Mouse (Mus musculus) neural tube, embryonic 13.5 days (tissue): ENCODE measurements around the gene Uck2. TPM values are rescaled to one million over a fixed set of nuclear protein-coding genes. Genes with fewer than 3 reads are reported as not detected.

Experiments used
- ATAC-seq: fragments of 200-750 bp; cut with Nextera tagmentation; 2 replicates; pipeline ENCODE4 v1.8.0; 2017; ENCODE audit warnings: low read depth, mild to moderate bottlenecking, moderate TSS enrichment, moderate library complexity
- H3K27ac ChIP-seq: fragments of 300-500 bp; sonication (generic); replicated peaks from 2 replicates; pipeline ENCODE4 v1.5.1; 2015; ENCODE audit warnings: moderate library complexity, mild to moderate bottlenecking, inconsistent platforms
- H3K27me3 ChIP-seq: fragments of 300-500 bp; sonication (generic); 2 replicates; pipeline ENCODE4 v1.6.1; 2015; ENCODE audit warnings: mild to moderate bottlenecking, inconsistent platforms
- H3K36me3 ChIP-seq: fragments of 300-500 bp; sonication (generic); 2 replicates; pipeline ENCODE4 v1.6.1; 2015; ENCODE audit warnings: mild to moderate bottlenecking, inconsistent platforms
- H3K4me1 ChIP-seq: fragments of 300-500 bp; sonication (generic); replicated peaks from 2 replicates; pipeline ENCODE4 v1.6.1; 2015; ENCODE audit warnings: inconsistent platforms
- H3K4me2 ChIP-seq: fragments of 300-500 bp; sonication (generic); 2 replicates; pipeline ENCODE4 v1.6.1; 2015; ENCODE audit warnings: inconsistent platforms, mild to moderate bottlenecking, moderate library complexity
- H3K4me3 ChIP-seq: fragments of 300-500 bp; sonication (generic); 2 replicates; pipeline ENCODE4 v1.5.1; 2015; ENCODE audit warnings: mild to moderate bottlenecking, inconsistent platforms
- H3K9ac ChIP-seq: fragments of 300-500 bp; sonication (generic); 2 replicates; pipeline ENCODE4 v1.6.1; 2015; ENCODE audit warnings: moderate library complexity, mild to moderate bottlenecking, inconsistent platforms
- H3K9me3 ChIP-seq: fragments of 300-500 bp; sonication (generic); 2 replicates; pipeline ENCODE4 v1.6.1; 2016; ENCODE audit warnings: inconsistent platforms
- WGBS: fragments of 180-500 bp; shearing (Covaris S2); methylation state at CpG from one replicate; pipeline ENCODE4 v1.1.7; 2015; 5-methylcytosine and 5-hydroxymethylcytosine counted together
- polyA plus RNA-seq: library from polyadenylated mRNA; unstranded; fragments of >200 nt; fragmentation: Nextera tagmentation; extraction: Ambion mirVana; gene quantifications from 2 replicates; pipeline ENCODE4 v1.2.1, GENCODE M21; 2015

Gene Uck2
- 66.3 and 69.0 TPM in 2 replicates for polyA plus RNA-seq

- H3K4me1 ChIP-seq = peaks cover 46% of the 10 kb centered on the region
- no peaks in the 10 kb centered on the region; the same call in 1 of the 2 replicates for H3K27me3 ChIP-seq
- peak within 1 kb of the TSS; percentile 75 for H3K4me2 ChIP-seq
- ATAC-seq = no peak
- peak within 1 kb of the TSS; percentile 68 for H3K4me3 ChIP-seq
- H3K9me3 ChIP-seq = no peaks in the 10 kb centered on the region
- no peaks in the 10 kb centered on the region for H3K36me3 ChIP-seq
- WGBS = 0% methylated on average over 2 of the region's 2 CpGs
- H3K27ac ChIP-seq = peak within 1 kb of the TSS; percentile 95
- peak within 1 kb of the TSS; percentile 88 for H3K9ac ChIP-seq
Observed at GRCm38 (mm10) chr1:167285320-167285355, at the start of gene Uck2. Gene Uck2 (minus strand): TSS chr1:167285320.

- Histone ChIP-seq H3K4me2 (no peak overlapping the region), H3K9me3 (no peaks in the 10 kb centered on the region), H3K4me3 (no peak overlapping the region), H3K27me3 (no peaks in the 10 kb centered on the region), H3K9ac (no peak overlapping the region), H3K27ac (no peak overlapping the region), H3K36me3 (peaks cover 64% of the 10 kb centered on the region), H3K4me1 (no peaks in the 10 kb centered on the region)
- no peak for ATAC-seq
- 92% methylated on average over 8 of the region's 8 CpGs for WGBS
Observed at GRCm38 (mm10) chr1:167331106-167331505, 46.0 kb upstream of the Uck2 start.

GRCm38 (mm10) chr1:167328776-167329175, 43.7 kb upstream of the Uck2 start:
- no peak for ATAC-seq
- Histone ChIP-seq H3K4me2 (no peak overlapping the region), H3K4me3 (no peak overlapping the region), H3K9ac (no peak overlapping the region), H3K4me1 (no peaks in the 10 kb centered on the region), H3K9me3 (no peaks in the 10 kb centered on the region), H3K27ac (no peak overlapping the region), H3K27me3 (no peaks in the 10 kb centered on the region), H3K36me3 (peaks cover 72% of the 10 kb centered on the region)
- 89% methylated on average over 6 of the region's 6 CpGs for WGBS

GRCm38 (mm10) chr1:167321691-167322090, 36.6 kb upstream of the Uck2 start:
- H3K27ac ChIP-seq = no peak overlapping the region
- no peak for ATAC-seq
- no peak overlapping the region for H3K4me2 ChIP-seq
- peaks cover 84% of the 10 kb centered on the region for H3K36me3 ChIP-seq
- H3K9me3 ChIP-seq = no peaks in the 10 kb centered on the region
- 96% methylated on average over 6 of the region's 6 CpGs for WGBS
- no peaks in the 10 kb centered on the region for H3K4me1 ChIP-seq
- H3K9ac ChIP-seq = no peak overlapping the region
- no peak overlapping the region for H3K4me3 ChIP-seq
- H3K27me3 ChIP-seq = no peaks in the 10 kb centered on the region

GRCm38 (mm10) chr1:167313220-167313619, 28.1 kb upstream of the Uck2 start:
- Histone ChIP-seq H3K27ac (no peak overlapping the region), H3K27me3 (no peaks in the 10 kb centered on the region), H3K9me3 (no peaks in the 10 kb centered on the region), H3K4me3 (no peak overlapping the region), H3K4me1 (peaks cover 13% of the 10 kb centered on the region), H3K4me2 (no peak overlapping the region), H3K36me3 (peaks cover 37% of the 10 kb centered on the region), H3K9ac (no peak overlapping the region)
- 88% methylated on average over 4 of the region's 4 CpGs for WGBS
- ATAC-seq = no peak

- Histone ChIP-seq H3K9me3 (no peaks in the 10 kb centered on the region), H3K4me2 (no peak overlapping the region), H3K27ac (no peak overlapping the region), H3K27me3 (no peaks in the 10 kb centered on the region), H3K9ac (no peak overlapping the region), H3K4me1 (peaks cover 16% of the 10 kb centered on the region), H3K36me3 (peaks cover 31% of the 10 kb centered on the region), H3K4me3 (no peak overlapping the region)
- ATAC-seq = no peak
Observed at GRCm38 (mm10) chr1:167312367-167312766, 27.2 kb upstream of the Uck2 start.

- H3K36me3 ChIP-seq = peaks cover 16% of the 10 kb centered on the region
- no peaks in the 10 kb centered on the region for H3K27me3 ChIP-seq
- peak within 1 kb of the TSS; percentile 68 for H3K4me3 ChIP-seq
- peak within 1 kb of the TSS; percentile 91 for H3K9ac ChIP-seq
- ATAC-seq = peak; percentile 98
- H3K9me3 ChIP-seq = no peaks in the 10 kb centered on the region
- peak within 1 kb of the TSS; percentile 78 for H3K4me2 ChIP-seq
- peak within 1 kb of the TSS; percentile 92 for H3K27ac ChIP-seq
- H3K4me1 ChIP-seq = peaks cover 16% of the 10 kb centered on the region
- WGBS = under 1% methylated on average over 82 of the region's 82 CpGs
Observed at GRCm38 (mm10) chr1:167308261-167309054, 23.3 kb upstream of the Uck2 start, which contains the start of gene Tmco1. Gene Tmco1 (plus strand): TSS chr1:167308378.

- Histone ChIP-seq H3K4me2 (peak overlapping the region; percentile 78), H3K9me3 (no peaks in the 10 kb centered on the region), H3K27ac (peak overlapping the region; percentile 92; the same call in 1 of the 2 replicates), H3K36me3 (peaks cover 9% of the 10 kb centered on the region), H3K27me3 (no peaks in the 10 kb centered on the region), H3K9ac (peak overlapping the region; percentile 91), H3K4me3 (peak overlapping the region; percentile 68), H3K4me1 (peaks cover 16% of the 10 kb centered on the region)
- no peak for ATAC-seq
- 61% methylated on average over 11 of the region's 11 CpGs for WGBS
Observed at GRCm38 (mm10) chr1:167307674-167308073, 22.6 kb upstream of the Uck2 start.

- Histone ChIP-seq H3K4me3 (no peak overlapping the region), H3K27ac (no peak overlapping the region), H3K9me3 (no peaks in the 10 kb centered on the region), H3K4me2 (no peak overlapping the region), H3K36me3 (no peaks in the 10 kb centered on the region; the same call in 1 of the 2 replicates), H3K9ac (no peak overlapping the region), H3K27me3 (no peaks in the 10 kb centered on the region), H3K4me1 (peaks cover 16% of the 10 kb centered on the region)
- ATAC-seq = no peak
- 69% methylated on average over 5 of the region's 5 CpGs for WGBS
Observed at GRCm38 (mm10) chr1:167306451-167307240, 21.5 kb upstream of the Uck2 start.

GRCm38 (mm10) chr1:167305501-167306137, 20.5 kb upstream of the Uck2 start:
- H3K36me3 ChIP-seq = no peaks in the 10 kb centered on the region; the same call in 1 of the 2 replicates
- H3K27ac ChIP-seq = no peak overlapping the region
- no peak overlapping the region for H3K4me3 ChIP-seq
- H3K27me3 ChIP-seq = no peaks in the 10 kb centered on the region
- no peak overlapping the region for H3K4me2 ChIP-seq
- H3K9ac ChIP-seq = no peak overlapping the region
- 77% methylated on average over 7 of the region's 7 CpGs for WGBS
- H3K4me1 ChIP-seq = peaks cover 16% of the 10 kb centered on the region
- no peaks in the 10 kb centered on the region for H3K9me3 ChIP-seq
- ATAC-seq = no peak

GRCm38 (mm10) chr1:167300122-167300521, 15.0 kb upstream of the Uck2 start:
- H3K4me1 ChIP-seq = no peaks in the 10 kb centered on the region
- H3K9ac ChIP-seq = no peak overlapping the region
- no peaks in the 10 kb centered on the region for H3K27me3 ChIP-seq
- no peak overlapping the region for H3K4me3 ChIP-seq
- H3K36me3 ChIP-seq = no peaks in the 10 kb centered on the region
- WGBS = 83% methylated on average over 2 of the region's 2 CpGs
- no peak overlapping the region for H3K4me2 ChIP-seq
- no peaks in the 10 kb centered on the region for H3K9me3 ChIP-seq
- ATAC-seq = no peak
- H3K27ac ChIP-seq = no peak overlapping the region

GRCm38 (mm10) chr1:167295679-167296402, 10.7 kb upstream of the Uck2 start:
- Histone ChIP-seq H3K27me3 (no peaks in the 10 kb centered on the region), H3K4me1 (no peaks in the 10 kb centered on the region), H3K9ac (no peak overlapping the region), H3K36me3 (no peaks in the 10 kb centered on the region), H3K27ac (no peak overlapping the region), H3K4me2 (no peak overlapping the region), H3K4me3 (no peak overlapping the region), H3K9me3 (no peaks in the 10 kb centered on the region)
- no peak for ATAC-seq
- WGBS = 63% methylated on average over 13 of the region's 13 CpGs
